Mouse (Mus musculus) cortical plate, adult 2 months (tissue): Measurements from ENCODE around the gene Tppp3.

Experiments used
- CTCF ChIP-seq: fragments of 200-500 bp; IDR thresholded peaks from 2 replicates; pipeline ENCODE4 v1.5.1; 2011; ENCODE audit warnings: mild to moderate bottlenecking, control low read depth, low read length; ENCODE audit not compliant: insufficient read depth; ENCODE audit errors: extremely low read depth
- POLR2A ChIP-seq: fragments of 200-500 bp; IDR thresholded peaks from 2 replicates; pipeline ENCODE4 v1.6.1; 2011; ENCODE audit warnings: mild to moderate bottlenecking, low read length, control low read depth; ENCODE audit not compliant: insufficient read depth; ENCODE audit errors: extremely low read depth

DNA sequence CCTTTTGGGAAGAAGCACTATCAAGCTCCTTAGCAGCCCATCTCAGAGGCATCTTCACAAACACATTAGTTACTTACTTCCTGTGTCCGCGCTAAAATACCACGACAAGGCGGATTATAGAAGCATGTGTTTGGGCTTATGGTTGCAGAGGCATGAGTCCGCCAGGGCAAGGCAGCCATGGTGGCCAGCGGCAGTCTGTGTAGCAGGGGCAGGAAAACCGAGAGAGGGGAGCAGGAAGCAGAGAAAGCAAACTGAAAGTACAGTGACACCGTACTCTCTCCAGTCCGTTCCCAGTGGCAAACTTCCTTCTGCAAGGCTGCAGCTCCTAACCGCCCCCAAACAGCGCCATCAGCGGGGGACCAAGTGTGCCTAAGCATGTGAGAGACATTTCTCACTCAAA, 28.5 kb upstream of the Tppp3 start:
- TF ChIP-seq POLR2A (no peak), CTCF (no peak)
